Comparison of ENCODE assay signal across 27 mouse cellular contexts in the genomic region with DNA sequence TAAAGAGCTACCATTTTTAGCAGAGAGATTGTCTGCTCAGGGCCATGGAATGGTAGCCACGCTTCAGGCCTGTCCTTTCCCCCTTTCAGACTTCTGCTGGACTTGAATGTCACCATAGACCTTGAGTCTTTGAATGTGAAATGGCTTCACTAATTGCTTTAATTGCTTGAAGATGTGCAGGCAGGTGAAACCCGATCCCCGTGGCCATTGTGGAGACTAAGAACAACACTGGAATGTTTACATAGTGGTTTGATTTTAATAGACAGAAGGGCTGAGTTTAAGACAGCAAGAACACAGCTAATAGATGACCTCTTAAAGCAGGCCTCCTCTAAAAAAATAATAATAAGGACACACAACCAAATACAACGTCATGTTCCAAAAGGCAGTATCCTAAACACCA.
DNase-seq lines count a peak whose midpoint lies in the region; ATAC-seq and TF ChIP-seq lines count a peak whose summit lies in the region.
"Had no signal": no experiment of that assay in that cellular context is flagged by ENCODE, and none has a peak within 500 bp of the region (broad histone marks: within the 10 kb centered on the region; RNA-seq: fewer than 3 reads in every experiment).

No protein-coding gene starts in this region.

- no peak overlapping the region for H3K9ac ChIP-seq in heart, embryonic 15.5 days
- H3K9ac ChIP-seq in liver, postnatal 0 days (replicated peaks) = no peak overlapping the region
- no peak overlapping the region for H3K9ac ChIP-seq in liver, embryonic 12.5 days
- H3K9ac ChIP-seq: embryonic facial prominence, embryonic 13.5 days; forebrain, embryonic 15.5 days; hindbrain, embryonic 13.5 days; limb, embryonic 12.5 days; liver, embryonic 14.5 days; neural tube, embryonic 13.5 days had no signal

- WGBS in heart, embryonic 15.5 days = 54% methylated on average over 4 of the region's 4 CpGs
- 60% methylated on average over 4 of the region's 4 CpGs for WGBS in liver, postnatal 0 days (ENCODE audit: insufficient replicate concordance)
- WGBS in liver, embryonic 12.5 days (ENCODE audit: insufficient replicate concordance) = 60% methylated on average over 4 of the region's 4 CpGs
- WGBS in embryonic facial prominence, embryonic 10.5 days = 13% methylated on average over 4 of the region's 4 CpGs

- intact Hi-C loops in left cerebral cortex, adult 2 months (cut with DNase I) = no loop called here

- peaks cover 43% of the 10 kb centered on the region for H3K4me1 ChIP-seq in heart, embryonic 15.5 days (replicated peaks)
- peaks cover 19% of the 10 kb centered on the region for H3K4me1 ChIP-seq in liver, postnatal 0 days (ENCODE audit: insufficient read depth)
- peaks cover 38% of the 10 kb centered on the region for H3K4me1 ChIP-seq in liver, embryonic 12.5 days
- H3K4me1 ChIP-seq in embryonic facial prominence, embryonic 10.5 days = peaks cover 94% of the 10 kb centered on the region

- no peaks in the 10 kb centered on the region for H3K27me3 ChIP-seq in heart, embryonic 15.5 days
- H3K27me3 ChIP-seq in liver, postnatal 0 days (ENCODE audit: insufficient read depth, low read length) = no peaks in the 10 kb centered on the region
- no peaks in the 10 kb centered on the region for H3K27me3 ChIP-seq in liver, embryonic 12.5 days (replicated peaks)
- 0 out of 2 replicates have a peak, but pooled peaks cover 6% of the 10 kb centered on the region for H3K27me3 ChIP-seq in embryonic facial prominence, embryonic 10.5 days (replicated peaks; ENCODE audit: low read depth, poor library complexity, severe bottlenecking)
- H3K27me3 ChIP-seq: forebrain, embryonic 15.5 days had no signal

- no peak overlapping the region for H3K4me2 ChIP-seq in heart, embryonic 15.5 days
- H3K4me2 ChIP-seq in liver, postnatal 0 days (ENCODE audit: low read depth, low read length) = no peak overlapping the region
- H3K4me2 ChIP-seq in liver, embryonic 12.5 days = no peak overlapping the region
- H3K4me2 ChIP-seq: embryonic facial prominence, embryonic 13.5 days; forebrain, embryonic 15.5 days; heart, embryonic 11.5 days; hindbrain, embryonic 13.5 days; limb, embryonic 12.5 days; neural tube, embryonic 13.5 days had no signal

- ATAC-seq in heart, embryonic 15.5 days (replicated peaks; ENCODE audit: insufficient number of reproducible peaks, insufficient read depth, low FRiP score, low read depth) = no peak
- no peak for ATAC-seq in liver, postnatal 0 days
- ATAC-seq in liver, embryonic 12.5 days = no peak
- ATAC-seq: forebrain, embryonic 15.5 days; midbrain, embryonic 16.5 days had no signal

- 0 out of 2 replicates have a peak overlapping the region, but pooled peaks have one; percentile 9 for H3K27ac ChIP-seq in heart, embryonic 15.5 days
- 0 out of 2 replicates have a peak overlapping the region, but pooled peaks have one; percentile 40 for H3K27ac ChIP-seq in liver, postnatal 0 days (ENCODE audit: low read depth)
- H3K27ac ChIP-seq in liver, embryonic 12.5 days = no peak overlapping the region
- peak overlapping the region; percentile 48; the same call in 1 of the 2 replicates for H3K27ac ChIP-seq in embryonic facial prominence, embryonic 10.5 days (replicated peaks)
- H3K27ac ChIP-seq in left cerebral cortex, adult 2 months = no peak overlapping the region
- H3K27ac ChIP-seq: embryonic facial prominence, embryonic 13.5 days; forebrain, embryonic 15.5 days; hindbrain, embryonic 13.5 days; limb, embryonic 12.5 days; liver, embryonic 14.5 days; macrophage; midbrain, embryonic 10.5 days; neural tube, embryonic 13.5 days had no signal

- no peak overlapping the region for H3K4me3 ChIP-seq in heart, embryonic 15.5 days
- no peak overlapping the region for H3K4me3 ChIP-seq in liver, postnatal 0 days (ENCODE audit: low read depth, low read length)
- H3K4me3 ChIP-seq in liver, embryonic 12.5 days = no peak overlapping the region
- no peak overlapping the region for H3K4me3 ChIP-seq in embryonic facial prominence, embryonic 10.5 days
- no peak overlapping the region for H3K4me3 ChIP-seq in left cerebral cortex, adult 2 months
- H3K4me3 ChIP-seq: embryonic facial prominence, embryonic 13.5 days; forebrain, embryonic 15.5 days; hindbrain, embryonic 13.5 days; limb, embryonic 12.5 days; midbrain, embryonic 10.5 days; myocyte; neural tube, embryonic 13.5 days had no signal

- no peak for DNase-seq in heart, adult 11 months
- no peak for DNase-seq in liver, postnatal 0 days
- DNase-seq in embryonic facial prominence, embryonic 10.5 days (ENCODE audit: low spot score) = peak; percentile 78
- DNase-seq in retina, postnatal 1 day = peak; percentile 80
- DNase-seq in spleen, postnatal 4 days (ENCODE audit: low spot score in 2 of 2) = no peak
- no peak for DNase-seq in left cerebral cortex, adult 2 months (ENCODE audit: extremely low spot score in 1 of 2, low spot score in 2 of 2)
- DNase-seq: adrenal gland, postnatal 14 days; cerebellum, adult 2 months; cerebellum, postnatal 36 days; heart, postnatal 10 days; kidney, adult 9 months; layer of hippocampus, adult 9-11 months; thymus, adult 18-20 months; thymus, postnatal 36 days had no signal

- H3K36me3 ChIP-seq in heart, embryonic 15.5 days = no peaks in the 10 kb centered on the region
- H3K36me3 ChIP-seq in liver, postnatal 0 days (replicated peaks; ENCODE audit: insufficient read depth, low read length) = no peaks in the 10 kb centered on the region
- H3K36me3 ChIP-seq in liver, embryonic 12.5 days = no peaks in the 10 kb centered on the region
- no peaks in the 10 kb centered on the region for H3K36me3 ChIP-seq in embryonic facial prominence, embryonic 10.5 days (replicated peaks)
- H3K36me3 ChIP-seq: embryonic facial prominence, embryonic 13.5 days; forebrain, embryonic 15.5 days; hindbrain, embryonic 13.5 days; limb, embryonic 12.5 days; midbrain, embryonic 10.5 days; neural tube, embryonic 13.5 days had no signal

- TF ChIP-seq CTCF in liver, postnatal 0 days (IDR thresholded peaks at IDR 0.05; ENCODE audit: low read depth) = no peak
- no peak for TF ChIP-seq CTCF in left cerebral cortex, adult 2 months (IDR thresholded peaks at IDR 0.05)

- TF ChIP-seq EP300 in liver, postnatal 0 days (IDR thresholded peaks at IDR 0.05; ENCODE audit: low read depth) = no peak

- no peaks in the 10 kb centered on the region for H3K9me3 ChIP-seq in heart, embryonic 15.5 days (replicated peaks)
- H3K9me3 ChIP-seq in liver, postnatal 0 days (ENCODE audit: low read length) = no peaks in the 10 kb centered on the region
- H3K9me3 ChIP-seq in liver, embryonic 12.5 days (replicated peaks) = no peaks in the 10 kb centered on the region
- H3K9me3 ChIP-seq in embryonic facial prominence, embryonic 10.5 days = no peaks in the 10 kb centered on the region
- H3K9me3 ChIP-seq: embryonic facial prominence, embryonic 13.5 days; forebrain, embryonic 15.5 days; hindbrain, embryonic 13.5 days; limb, embryonic 12.5 days; midbrain, embryonic 10.5 days; neural tube, embryonic 13.5 days had no signal

Comparison
In these comparisons a context has a peak if more than half of its experiments do, and no peak if none do; other contexts are left out.
1. H3K27ac ChIP-seq: peak in heart, embryonic 15.5 days (single experiment), liver, postnatal 0 days (single experiment) and embryonic facial prominence, embryonic 10.5 days (single experiment); none in liver, embryonic 12.5 days (single experiment) and left cerebral cortex, adult 2 months (single experiment).
2. DNase-seq: peak in embryonic facial prominence, embryonic 10.5 days (single experiment) and retina, postnatal 1 day (single experiment); none in heart, adult 11 months (single experiment), liver, postnatal 0 days (single experiment), spleen, postnatal 4 days (0 of 2) and left cerebral cortex, adult 2 months (0 of 2).